Mouse (Mus musculus): ENCODE measurements around the gene Opn1sw.

DNA sequence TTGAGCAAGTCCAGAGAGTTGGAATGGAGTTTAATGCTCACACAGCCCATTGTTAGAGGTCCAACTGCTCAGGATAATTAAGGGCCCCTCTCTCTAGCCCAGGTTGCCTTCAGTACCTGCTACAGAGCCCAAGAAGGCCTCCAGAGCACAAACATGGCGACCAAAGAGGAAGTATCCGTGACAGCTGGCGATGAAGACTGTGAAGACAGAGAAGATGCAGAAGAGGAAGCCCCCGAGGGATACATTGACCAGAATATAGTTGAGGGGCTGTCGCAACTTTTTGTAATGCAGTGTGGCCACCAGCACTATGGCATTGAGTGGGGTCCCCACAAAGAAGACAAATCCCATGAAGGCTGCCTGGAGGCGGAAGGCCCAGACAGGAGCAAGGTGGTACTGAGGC, 8.3 kb downstream of the Opn1sw start:
- TF ChIP-seq POLR2A (IDR thresholded peaks at IDR 0.05; ENCODE audit: insufficient read length, low read depth) (no peak), CEBPB (IDR thresholded peaks at IDR 0.05; ENCODE audit: insufficient read depth, poor library complexity, severe bottlenecking) (no peak)

Data from myocyte (in vitro differentiated cells).